Comparison of ENCODE assay signal across 9 mouse cellular contexts in the genomic region with DNA sequence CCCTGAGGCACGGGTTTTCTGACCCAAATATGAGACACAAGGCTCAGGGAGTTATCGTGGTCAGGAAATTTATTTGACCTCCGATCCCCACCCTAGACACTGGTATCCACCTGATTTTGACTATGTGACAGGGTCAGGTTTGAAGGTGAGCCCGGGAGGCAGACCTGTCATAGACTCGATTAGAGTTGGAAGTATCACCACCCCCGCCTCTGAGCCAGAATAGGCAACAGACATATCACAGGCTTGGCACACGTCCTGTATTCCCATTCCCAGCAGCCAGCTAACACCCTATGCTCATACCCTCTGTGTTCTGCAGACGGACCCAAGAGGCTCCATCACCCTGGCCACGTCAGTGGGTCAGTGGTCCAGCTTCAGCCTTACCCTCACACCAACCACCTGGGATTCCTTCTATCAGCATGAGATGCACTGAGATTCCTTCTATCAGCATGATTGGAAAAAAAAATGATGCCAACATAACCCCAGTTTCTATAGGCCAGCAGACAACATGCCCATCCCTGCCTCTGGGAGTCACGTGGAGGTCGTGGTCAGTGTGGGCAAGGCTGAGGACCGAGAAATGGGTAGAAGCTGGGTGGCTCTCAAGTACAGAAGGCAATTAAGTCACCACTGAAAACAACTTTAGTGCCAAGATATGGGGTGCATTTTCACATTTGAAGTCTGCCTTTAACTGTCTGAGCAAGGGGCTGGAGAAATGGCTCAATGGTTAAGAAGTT. TPM values are rescaled to one million over a fixed set of nuclear protein-coding genes. Genes with fewer than 3 reads are reported as not detected.
DNase-seq lines count a peak whose midpoint lies in the region; ATAC-seq and TF ChIP-seq lines count a peak whose summit lies in the region.
"Had no signal": no experiment of that assay in that cellular context is flagged by ENCODE, and none has a peak within 500 bp of the region (broad histone marks: within the 10 kb centered on the region; RNA-seq: fewer than 3 reads in every experiment).

No protein-coding gene starts in this region.

- H3K27me3 ChIP-seq in limb, embryonic 12.5 days, result peaks cover 70% of the 10 kb centered on the region
- peaks cover 13% of the 10 kb centered on the region for H3K27me3 ChIP-seq in stomach, embryonic 16.5 days (ENCODE audit: control insufficient read depth, insufficient read depth, low read length)
- no peaks in the 10 kb centered on the region for H3K27me3 ChIP-seq in kidney, adult 2 months (replicated peaks; ENCODE audit: control insufficient read depth, insufficient read depth, low read length)

- TF ChIP-seq POLR2A in kidney, adult 2 months (IDR thresholded peaks at IDR 0.05; ENCODE audit: low read depth, low read length), result no peak

- H3K9me3 ChIP-seq in limb, embryonic 12.5 days, result peaks cover 4% of the 10 kb centered on the region; the same call in 1 of the 2 replicates
- no peaks in the 10 kb centered on the region for H3K9me3 ChIP-seq in stomach, embryonic 16.5 days (replicated peaks; ENCODE audit: control insufficient read depth, low read length)

- H3K27ac ChIP-seq in limb, embryonic 12.5 days, result no peak overlapping the region
- no peak overlapping the region for H3K27ac ChIP-seq in stomach, embryonic 16.5 days (ENCODE audit: low read length)
- H3K27ac ChIP-seq in kidney, adult 2 months (ENCODE audit: insufficient read depth, low read depth, low read length), result no peak overlapping the region
- H3K27ac ChIP-seq: liver, embryonic 14.5 days had no signal

- WGBS in limb, embryonic 12.5 days, result 64% methylated on average over 12 of the region's 12 CpGs
- WGBS in stomach, embryonic 16.5 days, result 55% methylated on average over 12 of the region's 12 CpGs
- 64% methylated on average over 12 of the region's 12 CpGs for WGBS in kidney, adult 2 months

- no peaks in the 10 kb centered on the region for H3K36me3 ChIP-seq in limb, embryonic 12.5 days
- H3K36me3 ChIP-seq in stomach, embryonic 16.5 days (ENCODE audit: control insufficient read depth, insufficient read depth, low read length), result no peaks in the 10 kb centered on the region
- no peaks in the 10 kb centered on the region for H3K36me3 ChIP-seq in kidney, adult 2 months (ENCODE audit: control insufficient read depth, insufficient read depth, low read length)

- peaks cover 6% of the 10 kb centered on the region for H3K4me1 ChIP-seq in limb, embryonic 12.5 days (replicated peaks)
- peaks cover 7% of the 10 kb centered on the region for H3K4me1 ChIP-seq in stomach, embryonic 16.5 days (ENCODE audit: control insufficient read depth, insufficient read depth, low read length)
- peaks cover 5% of the 10 kb centered on the region for H3K4me1 ChIP-seq in kidney, adult 2 months (ENCODE audit: control insufficient read depth, insufficient read depth, low read length)

- TF ChIP-seq CTCF in kidney, adult 2 months (conservative IDR thresholded peaks at IDR 0.05; ENCODE audit: insufficient read depth, insufficient read length, low read depth, low read length), result no peak

- H3K4me2 ChIP-seq in limb, embryonic 12.5 days, result no peak overlapping the region
- peak overlapping the region; percentile 64; the same call in 1 of the 2 replicates for H3K4me2 ChIP-seq in stomach, embryonic 16.5 days (ENCODE audit: low read depth, low read length)

- peak; percentile 69 for DNase-seq in cerebellum, adult 9-11 months
- no peak for DNase-seq in cerebellum, adult 11 months
- peak; percentile 72 for DNase-seq in right cerebral cortex, adult 18-20 months
- DNase-seq in right cerebral cortex, postnatal 4 days, result no peak
- DNase-seq in kidney, adult 2 months, result no peak

- ATAC-seq in limb, embryonic 12.5 days (ENCODE audit: insufficient number of reproducible peaks, insufficient read depth, low FRiP score, low TSS enrichment, low read depth), result no peak
- no peak for ATAC-seq in stomach, embryonic 16.5 days (ENCODE audit: insufficient read depth, low FRiP score)
- ATAC-seq in erythroblast, adult 5-6 weeks (replicated peaks; ENCODE audit: low FRiP score, poor library complexity, severe bottlenecking), result no peak

- H3K9ac ChIP-seq in limb, embryonic 12.5 days (replicated peaks), result no peak overlapping the region
- H3K9ac ChIP-seq in stomach, embryonic 16.5 days (ENCODE audit: low read length), result no peak overlapping the region
- H3K9ac ChIP-seq: liver, embryonic 14.5 days had no signal

- H3K4me3 ChIP-seq in limb, embryonic 12.5 days (replicated peaks), result peak overlapping the region; percentile 36
- H3K4me3 ChIP-seq in stomach, embryonic 16.5 days (replicated peaks; ENCODE audit: low read length), result no peak overlapping the region; the same call in 1 of the 2 replicates
- no peak overlapping the region for H3K4me3 ChIP-seq in kidney, adult 2 months (ENCODE audit: insufficient read depth, low read depth, low read length)

RNA-seq across cellular contexts. Expression of a gene that starts 6.9 kb away (rescaled TPM):
- polyA plus RNA-seq in limb, embryonic 12.5 days (2016; fragmentation: Nextera tagmentation; extraction: Ambion mirVana), result 19.7 and 19.9 TPM in 2 replicates
- 6.1 and 6.6 TPM in 2 replicates for polyA plus RNA-seq in stomach, embryonic 16.5 days (2015; fragmentation: Nextera tagmentation; extraction: Ambion mirVana)
- polyA plus RNA-seq in kidney, adult 2 months (2012; rRNA removed), result 5.3 and 5.6 TPM in 2 replicates
- not detected in 2 replicates for total RNA-seq in erythroblast, adult 5-6 weeks (2015; ENCODE audit: low replicate concordance)
- not detected in 2 replicates for total RNA-seq in erythroblast, adult 5-6 weeks (2017; ENCODE audit: low replicate concordance)

RNA-seq across cellular contexts. Expression of a gene that starts 7.3 kb away (rescaled TPM):
- polyA plus RNA-seq in limb, embryonic 12.5 days (2016; fragmentation: Nextera tagmentation; extraction: Ambion mirVana), result 2.2 and 2.5 TPM in 2 replicates
- 44.0 and 46.2 TPM in 2 replicates for polyA plus RNA-seq in stomach, embryonic 16.5 days (2015; fragmentation: Nextera tagmentation; extraction: Ambion mirVana)
- 5.4 and 6.1 TPM in 2 replicates for polyA plus RNA-seq in kidney, adult 2 months (2012; rRNA removed)
- total RNA-seq in erythroblast, adult 5-6 weeks (2015; ENCODE audit: low replicate concordance), result 1.2 and 5.2 TPM in 2 replicates
- total RNA-seq in erythroblast, adult 5-6 weeks (2017; ENCODE audit: low replicate concordance), result 0.26 TPM in 1 of 2 replicates, not detected in the other

RNA-seq across cellular contexts. Expression of a gene that starts 28.7 kb away (rescaled TPM):
- polyA plus RNA-seq in limb, embryonic 12.5 days (2016; fragmentation: Nextera tagmentation; extraction: Ambion mirVana), result 175 and 182 TPM in 2 replicates
- polyA plus RNA-seq in stomach, embryonic 16.5 days (2015; fragmentation: Nextera tagmentation; extraction: Ambion mirVana), result 160 and 162 TPM in 2 replicates
- polyA plus RNA-seq in kidney, adult 2 months (2012; rRNA removed), result 145 and 146 TPM in 2 replicates
- 19.2 and 34.4 TPM in 2 replicates for total RNA-seq in erythroblast, adult 5-6 weeks (2015; ENCODE audit: low replicate concordance)
- total RNA-seq in erythroblast, adult 5-6 weeks (2017; ENCODE audit: low replicate concordance), result 18.0 and 23.0 TPM in 2 replicates

RNA-seq across cellular contexts. Expression of a gene that starts 40.3 kb away (rescaled TPM):
- not detected in 2 replicates for polyA plus RNA-seq in limb, embryonic 12.5 days (2016; fragmentation: Nextera tagmentation; extraction: Ambion mirVana)
- 4.6 and 8.4 TPM in 2 replicates for polyA plus RNA-seq in stomach, embryonic 16.5 days (2015; fragmentation: Nextera tagmentation; extraction: Ambion mirVana)
- 0.07 and 0.13 TPM in 2 replicates for polyA plus RNA-seq in kidney, adult 2 months (2012; rRNA removed)
- total RNA-seq in erythroblast, adult 5-6 weeks (2015; ENCODE audit: low replicate concordance), result not detected in 2 replicates
- total RNA-seq in erythroblast, adult 5-6 weeks (2017; ENCODE audit: low replicate concordance), result not detected in 2 replicates
- polyA plus RNA-seq: liver, embryonic 14.5 days had no signal

RNA-seq across cellular contexts. Expression of a gene that starts 44.9 kb away (rescaled TPM):
- 960 and 975 TPM in 2 replicates for polyA plus RNA-seq in limb, embryonic 12.5 days (2016; fragmentation: Nextera tagmentation; extraction: Ambion mirVana)
- polyA plus RNA-seq in stomach, embryonic 16.5 days (2015; fragmentation: Nextera tagmentation; extraction: Ambion mirVana), result 746 and 843 TPM in 2 replicates
- 296 and 478 TPM in 2 replicates for polyA plus RNA-seq in kidney, adult 2 months (2012; rRNA removed)
- 282 and 306 TPM in 2 replicates for total RNA-seq in erythroblast, adult 5-6 weeks (2015; ENCODE audit: low replicate concordance)
- total RNA-seq in erythroblast, adult 5-6 weeks (2017; ENCODE audit: low replicate concordance), result 240 and 279 TPM in 2 replicates

Comparison
In these comparisons a context has a peak if more than half of its experiments do, and no peak if none do; other contexts are left out.
1. DNase-seq: peak in cerebellum, adult 9-11 months (single experiment) and right cerebral cortex, adult 18-20 months (single experiment); none in cerebellum, adult 11 months (single experiment), right cerebral cortex, postnatal 4 days (single experiment) and kidney, adult 2 months (single experiment).